Mouse (Mus musculus) erythroblast, adult 5-6 weeks (primary cell): Measurements from ENCODE around the gene Cdc6. TPM values are rescaled to one million over a fixed set of nuclear protein-coding genes. Genes with fewer than 3 reads are reported as not detected.
"Not testable (repeated sequence)": the region's sequence is repeated elsewhere in the genome, so short reads cannot be mapped to it uniquely, and the experiment has no call there.

Experiments
- ATAC-seq: replicated peaks from 2 replicates; pipeline ENCODE4 v1.8.0; 2016; ENCODE audit warnings: moderate number of reproducible peaks, mild to moderate bottlenecking, moderate TSS enrichment, inconsistent platforms; ENCODE audit not compliant: poor library complexity, low FRiP score, severe bottlenecking
- total RNA-seq, 2 experiments: library from RNA; stranded (forward) in 1 of 2; stranded (reverse) in 1 of 2; fragments of 150-400 nt in 1 of 2; fragments of 200-764, 138-1000 nt in 1 of 2; gene quantifications; 2 replicates each; pipeline versions ENCODE4 v1.2.3 to v1.2.4; 2015 to 2017; ENCODE audit warnings: low replicate concordance in 2 of 2

Gene Cdc6
- total RNA-seq, 2 experiments from 2014 or later: 20.0 to 46.7 TPM

DNA sequence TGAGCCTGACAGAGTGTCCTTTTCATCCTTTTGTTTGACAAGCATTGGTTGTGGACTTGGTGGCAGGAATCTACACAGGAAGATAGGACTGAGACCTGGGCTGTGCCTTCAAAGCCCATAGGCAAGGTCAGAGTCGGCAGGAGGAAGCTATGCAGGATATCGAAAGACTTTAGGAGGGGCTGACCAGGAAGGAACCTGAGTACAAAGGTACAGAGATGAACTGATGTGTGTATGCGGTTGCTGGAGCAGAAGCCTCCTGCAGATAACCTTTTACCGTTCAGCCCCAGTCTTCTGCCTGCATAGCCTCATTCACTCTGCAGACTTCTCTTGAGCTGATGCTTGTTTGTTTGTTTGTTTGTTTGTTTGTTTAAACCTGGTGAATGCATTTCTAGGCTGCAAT lies 2.0 kb upstream of the Cdc6 start:
- ATAC-seq: no peak

- ATAC-seq: no peak
Measured at GRCm38 (mm10) chr11:98907063-98907436, 551 bp upstream of the Cdc6 start.

DNA sequence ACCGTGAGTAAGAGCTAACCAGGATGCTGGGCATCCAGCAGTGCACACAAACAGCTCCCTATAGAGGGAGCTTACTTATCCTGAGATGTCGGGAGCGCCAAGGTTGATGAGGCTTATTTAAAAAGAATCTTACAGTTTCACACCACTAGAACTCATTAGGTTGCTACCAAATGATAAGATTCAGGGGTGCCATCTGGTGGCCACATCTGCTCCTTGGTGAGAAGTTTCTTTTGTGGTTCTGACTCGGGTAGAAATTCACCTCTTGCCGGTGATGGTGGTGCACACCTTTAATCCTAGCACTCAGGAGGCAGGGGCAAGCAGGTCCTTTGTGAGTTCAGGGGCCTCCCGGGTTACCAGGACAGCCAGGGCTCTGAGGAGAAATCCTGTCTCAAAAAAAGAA lies 2.1 kb downstream of the Cdc6 start:
- ATAC-seq: peak; percentile 46

DNA sequence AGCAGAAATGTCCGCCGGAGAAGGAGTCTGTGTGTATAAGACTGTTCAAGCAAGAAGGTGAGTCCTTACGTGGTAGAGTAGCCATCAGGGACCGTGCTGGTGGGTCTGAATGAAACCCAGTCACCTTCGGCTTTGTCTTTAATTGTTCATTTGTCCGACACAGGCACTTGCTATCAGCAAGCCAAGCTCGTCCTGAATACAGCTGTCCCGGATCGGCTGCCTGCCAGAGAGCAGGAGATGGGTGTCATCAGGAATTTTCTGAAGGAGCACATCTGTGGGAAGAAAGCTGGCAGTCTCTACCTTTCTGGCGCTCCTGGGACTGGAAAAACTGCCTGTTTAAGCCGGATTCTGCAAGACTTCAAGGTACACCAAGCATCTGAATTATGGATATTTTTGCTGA lies 2.8 kb downstream of the Cdc6 start:
- ATAC-seq: no peak

DNA sequence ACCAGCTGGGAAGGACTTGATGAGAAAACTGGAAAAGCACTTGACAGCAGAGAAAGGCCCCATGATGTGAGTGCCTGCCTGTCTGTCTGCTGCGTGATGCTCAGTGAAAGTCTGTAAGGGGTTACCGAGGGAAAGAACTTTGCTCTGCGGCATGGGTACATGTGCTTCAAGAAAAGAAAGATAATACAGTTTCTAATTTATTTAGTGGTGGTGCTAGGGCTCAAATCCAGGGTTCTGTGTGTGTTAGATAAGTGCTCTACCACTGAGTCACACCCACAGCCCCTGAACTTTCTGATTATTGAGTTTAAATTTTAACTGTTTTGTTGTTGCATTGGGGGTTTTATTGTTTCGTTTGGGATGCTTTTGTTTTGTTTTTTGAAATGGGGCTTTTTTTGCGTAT lies 3.9 kb downstream of the Cdc6 start:
- peak; percentile 62 for ATAC-seq

DNA sequence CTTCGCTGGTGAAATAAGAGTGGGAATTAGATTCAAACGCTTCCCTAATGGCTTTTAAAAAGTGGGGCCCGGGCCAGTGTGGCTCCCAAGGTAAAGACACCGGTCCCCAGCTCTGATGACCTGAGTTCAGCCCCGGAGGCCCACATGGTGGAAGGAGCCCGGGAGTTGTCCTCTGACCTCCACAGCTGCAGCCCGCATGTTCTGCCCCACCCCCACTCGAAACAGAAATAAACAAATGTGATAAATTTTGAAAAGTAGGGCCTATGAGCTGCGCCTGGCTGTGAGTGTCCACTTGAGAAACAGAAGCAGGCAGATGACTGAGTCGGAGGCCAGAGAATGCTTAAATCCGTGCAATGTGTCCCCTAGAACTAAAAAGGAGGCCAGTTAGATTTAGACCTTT lies 6.6 kb downstream of the Cdc6 start:
- ATAC-seq: no peak

GRCm38 (mm10) chr11:98916376-98916775 lies 8.8 kb downstream of the Cdc6 start:
- 0 out of 2 replicates have a peak, but pooled peaks have one; percentile 38 for ATAC-seq

DNA sequence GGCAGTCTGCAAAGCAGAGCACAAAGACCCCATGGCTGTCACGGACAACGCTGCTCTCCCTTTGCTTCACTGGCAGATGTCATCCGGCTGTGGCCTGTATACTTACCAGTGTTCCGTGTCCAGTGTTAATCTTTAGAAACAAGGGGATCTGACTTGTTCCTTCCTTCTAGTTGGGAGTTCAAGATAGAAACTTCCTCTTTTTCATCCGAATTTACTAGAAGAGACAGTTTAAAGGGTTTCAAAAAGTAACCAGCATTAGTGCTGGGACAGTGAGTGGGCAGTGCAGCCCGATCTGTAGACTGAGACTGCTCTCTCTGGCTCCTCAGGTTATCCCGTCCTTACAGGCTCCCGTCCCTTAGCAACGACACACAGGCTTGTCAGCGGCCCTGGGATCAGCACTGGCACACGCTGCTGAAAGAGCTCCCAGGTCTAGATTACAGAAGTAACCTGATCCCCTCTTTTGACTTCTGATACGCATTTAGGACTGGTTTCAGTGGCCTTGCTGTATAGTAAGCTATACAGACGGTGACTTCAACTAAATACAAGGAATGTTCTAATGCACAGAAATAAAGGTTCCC lies 9.9 kb downstream of the Cdc6 start:
- ATAC-seq: peak; percentile 71

DNA sequence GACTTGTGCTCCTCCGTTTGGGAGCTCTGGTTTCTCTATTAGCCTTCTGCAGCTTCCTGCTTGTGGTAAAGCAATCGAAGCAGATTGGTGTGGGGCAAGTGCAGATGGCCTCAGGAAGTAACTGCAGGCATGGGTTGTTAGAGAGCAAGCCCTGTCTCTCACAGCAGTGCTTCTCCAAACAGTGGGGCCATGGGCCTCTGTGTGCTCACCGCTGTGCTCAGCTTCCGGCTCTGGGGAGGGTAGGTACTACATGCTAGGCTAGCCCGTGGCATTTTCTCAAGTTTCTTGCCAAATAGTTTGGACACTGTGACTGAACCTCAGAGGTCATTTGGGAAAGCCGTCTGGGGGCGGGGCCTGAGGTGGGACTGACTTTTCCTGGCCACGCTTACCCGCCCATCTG lies 10.6 kb downstream of the Cdc6 start:
- no peak for ATAC-seq

DNA sequence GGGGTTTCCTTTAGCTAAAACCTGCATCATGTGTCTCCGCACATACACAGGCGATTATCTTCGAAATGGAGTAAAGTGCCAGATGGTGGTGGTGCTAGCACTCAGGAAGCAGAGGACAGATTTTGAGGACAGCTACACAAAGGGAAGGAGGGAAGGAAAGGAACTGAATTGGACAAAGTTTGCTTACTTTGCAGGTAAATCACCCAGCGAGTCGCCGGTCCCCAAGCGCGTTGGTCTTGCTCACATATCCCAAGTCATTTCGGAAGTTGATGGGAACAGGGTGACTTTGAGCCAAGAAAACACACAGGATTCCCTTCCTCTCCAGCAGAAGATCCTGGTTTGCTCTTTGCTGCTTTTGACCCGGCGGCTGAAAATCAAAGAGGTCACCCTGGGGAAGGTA lies 11.4 kb downstream of the Cdc6 start:
- ATAC-seq: no peak

- not testable (repeated sequence) for ATAC-seq
Measured at GRCm38 (mm10) chr11:98921813-98922212, 14.2 kb downstream of the Cdc6 start.

DNA sequence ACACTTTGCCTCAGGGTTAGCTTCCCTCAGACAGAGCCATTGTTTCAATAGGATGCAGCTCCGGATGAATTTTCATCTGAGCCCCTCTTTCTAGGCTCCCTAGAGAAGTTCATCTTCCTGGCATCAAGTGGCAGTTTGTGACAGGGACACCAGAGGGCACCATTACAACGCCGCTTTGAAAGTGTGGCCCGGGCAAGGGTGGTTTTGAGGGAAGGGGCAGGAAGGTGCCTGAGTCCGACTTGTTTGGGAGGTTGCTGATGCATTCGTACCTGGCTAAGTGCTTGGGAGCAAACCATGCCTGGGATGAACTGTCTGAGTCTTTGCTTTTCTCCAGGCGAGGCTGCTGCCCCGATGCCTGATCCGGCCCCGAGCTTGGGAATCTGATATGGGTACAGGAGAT lies 14.7 kb downstream of the Cdc6 start:
- not testable (repeated sequence) for ATAC-seq

DNA sequence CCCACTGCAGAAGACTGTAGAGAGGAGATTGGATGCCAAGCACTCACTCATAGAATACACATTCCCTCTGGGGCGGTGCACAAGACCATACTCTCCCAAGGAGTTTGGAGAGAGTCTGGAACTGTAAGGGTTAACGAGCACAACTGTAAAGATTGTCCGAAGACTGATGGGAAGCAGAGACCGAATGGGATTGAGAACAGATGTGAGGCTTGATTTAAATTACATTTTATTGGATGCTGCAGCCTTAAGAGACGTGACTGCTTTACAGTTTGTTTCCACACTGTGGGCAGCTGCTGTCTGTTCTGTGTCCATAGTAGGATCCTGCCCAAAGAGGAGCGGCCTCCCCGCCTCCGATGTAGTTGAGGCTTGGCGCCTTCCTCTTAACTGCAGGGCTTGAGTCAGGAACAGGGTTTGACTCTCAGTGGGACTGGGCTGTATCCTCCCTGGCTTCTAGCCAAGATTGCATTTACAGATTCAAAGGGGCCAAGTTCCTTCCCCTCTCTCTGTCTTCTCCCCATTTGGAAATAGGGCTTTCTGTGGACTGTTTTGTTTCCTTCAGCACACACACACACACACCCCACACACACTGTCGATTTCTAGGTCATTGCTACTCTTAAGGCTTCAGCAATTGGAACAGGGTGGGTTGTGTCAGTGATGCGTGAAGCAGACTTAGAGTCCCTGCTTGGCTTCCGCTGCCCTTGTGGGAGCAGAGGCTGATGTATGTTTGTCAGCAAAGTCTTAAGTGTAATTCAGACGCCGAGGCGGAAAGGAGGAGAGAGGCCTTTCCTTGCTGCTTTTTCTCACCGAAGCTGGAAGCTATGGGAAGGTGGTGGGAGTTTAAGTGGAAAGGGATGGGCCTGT lies 15.5 kb downstream of the Cdc6 start:
- ATAC-seq: not testable (repeated sequence)

GRCm38 (mm10) chr11:98924633-98925175 lies 17.1 kb downstream of the Cdc6 start:
- ATAC-seq: no peak

DNA sequence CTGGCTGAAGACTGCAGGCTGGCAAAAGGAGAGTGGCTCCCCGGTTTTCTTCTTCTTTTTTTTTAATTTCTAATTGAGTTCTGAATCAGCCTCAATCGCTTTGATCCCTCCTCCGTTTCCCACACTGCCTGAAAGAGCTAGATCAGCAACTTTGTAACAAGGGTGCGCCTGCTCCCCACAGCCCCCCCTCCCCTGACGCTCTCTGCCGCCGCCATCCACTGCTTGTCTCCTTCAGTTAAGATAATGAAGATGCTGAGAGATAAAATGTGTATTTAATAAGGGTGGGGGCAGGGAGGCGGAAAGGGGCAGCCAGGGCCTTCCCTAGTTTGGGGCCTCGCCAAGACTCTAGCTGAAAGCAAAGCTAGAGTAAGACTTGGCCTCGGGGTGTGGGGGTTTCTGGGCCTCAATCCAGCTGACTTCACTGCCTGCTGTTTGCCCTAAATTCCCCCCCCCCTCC lies 17.7 kb downstream of the Cdc6 start:
- ATAC-seq: no peak

- ATAC-seq: no peak
Measured at GRCm38 (mm10) chr11:98925868-98926311, 18.3 kb downstream of the Cdc6 start.

DNA sequence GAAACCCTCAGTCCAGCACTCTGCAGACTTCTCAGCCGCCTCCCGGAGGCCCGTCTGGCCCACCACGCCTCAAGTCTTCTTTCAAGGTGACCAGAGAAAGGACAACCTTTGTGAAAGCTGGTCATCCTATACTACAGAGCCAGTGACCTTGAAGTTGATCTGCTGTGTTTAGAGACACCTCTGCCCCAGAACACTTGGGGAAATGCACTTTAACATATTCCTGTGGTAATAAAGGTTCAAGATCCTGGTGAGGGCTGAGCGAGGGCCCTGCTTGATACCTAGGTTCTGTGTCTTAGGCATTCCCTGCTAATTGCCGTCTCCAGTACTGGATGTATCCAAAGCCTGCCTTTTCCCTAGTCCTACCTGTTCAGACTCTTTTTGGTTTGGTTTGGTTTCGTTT lies 19.0 kb downstream of the Cdc6 start:
- no peak for ATAC-seq

DNA sequence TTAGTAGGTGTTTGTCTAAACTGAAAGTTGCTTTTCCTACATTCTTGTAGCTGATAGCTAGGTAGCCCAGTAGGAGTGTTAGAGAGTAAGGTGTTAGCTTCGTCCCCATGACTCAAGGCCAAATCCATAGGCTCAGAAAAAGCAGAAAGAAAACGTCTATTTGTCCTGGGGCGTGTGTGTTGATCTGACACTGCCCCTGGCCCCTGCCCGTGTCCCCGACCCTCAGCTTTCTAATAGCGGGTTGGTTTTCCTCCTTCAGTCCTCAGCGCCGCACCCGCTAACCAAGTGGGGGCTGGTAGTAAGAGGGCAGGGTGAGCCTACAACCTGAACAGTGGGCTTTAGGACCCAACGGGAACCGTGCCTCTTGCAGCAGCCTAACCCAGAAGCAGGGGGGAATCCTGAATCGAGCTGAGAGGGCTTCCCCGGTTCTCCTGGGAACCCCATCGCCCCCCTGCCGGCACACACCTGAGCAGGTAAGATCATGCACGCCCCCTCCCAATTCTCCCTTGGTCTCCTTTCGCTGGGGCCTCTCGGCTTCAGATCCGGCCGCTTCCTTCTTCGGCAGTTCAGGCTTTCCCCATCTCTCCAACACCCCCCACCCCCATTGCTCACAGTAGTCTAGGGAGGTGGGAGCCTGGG lies 20.0 kb downstream of the Cdc6 start, which contains the start of gene Rara:
Gene Rara (plus strand): TSS at position 381 of the 639 bp plus-strand sequence.
- ATAC-seq: no peak

- ATAC-seq: no peak
Measured at GRCm38 (mm10) chr11:98928186-98928893, 20.7 kb downstream of the Cdc6 start.

GRCm38 (mm10) chr11:98929503-98929902 lies 21.9 kb downstream of the Cdc6 start:
- no peak for ATAC-seq
